Mouse (Mus musculus): ENCODE results near the gene Il11. TPM values are rescaled to one million over a fixed set of nuclear protein-coding genes. Genes with fewer than 3 reads are reported as not detected.
"Not testable (repeated sequence)": the region's sequence is repeated elsewhere in the genome, so short reads cannot be mapped to it uniquely, and the experiment has no call there.

Gene Il11
- polyA plus RNA-seq, 1 experiment from 2014 or later = 0.34 TPM

- H3K4me2 ChIP-seq (replicated peaks) = no peak overlapping the region
- H3K27me3 ChIP-seq = no peaks in the 10 kb centered on the region
- no peaks in the 10 kb centered on the region for H3K9me3 ChIP-seq (replicated peaks)
- H3K36me3 ChIP-seq = peaks cover 32% of the 10 kb centered on the region
- H3K9ac ChIP-seq = no peak overlapping the region
- H3K4me1 ChIP-seq = no peaks in the 10 kb centered on the region
- H3K27ac ChIP-seq = no peak overlapping the region
- ATAC-seq (ENCODE audit: low FRiP score) = no peak
- no peak overlapping the region for H3K4me3 ChIP-seq
Measured at GRCm38 (mm10) chr7:4802247-4802646, 19.6 kb upstream of the Il11 start.

DNA sequence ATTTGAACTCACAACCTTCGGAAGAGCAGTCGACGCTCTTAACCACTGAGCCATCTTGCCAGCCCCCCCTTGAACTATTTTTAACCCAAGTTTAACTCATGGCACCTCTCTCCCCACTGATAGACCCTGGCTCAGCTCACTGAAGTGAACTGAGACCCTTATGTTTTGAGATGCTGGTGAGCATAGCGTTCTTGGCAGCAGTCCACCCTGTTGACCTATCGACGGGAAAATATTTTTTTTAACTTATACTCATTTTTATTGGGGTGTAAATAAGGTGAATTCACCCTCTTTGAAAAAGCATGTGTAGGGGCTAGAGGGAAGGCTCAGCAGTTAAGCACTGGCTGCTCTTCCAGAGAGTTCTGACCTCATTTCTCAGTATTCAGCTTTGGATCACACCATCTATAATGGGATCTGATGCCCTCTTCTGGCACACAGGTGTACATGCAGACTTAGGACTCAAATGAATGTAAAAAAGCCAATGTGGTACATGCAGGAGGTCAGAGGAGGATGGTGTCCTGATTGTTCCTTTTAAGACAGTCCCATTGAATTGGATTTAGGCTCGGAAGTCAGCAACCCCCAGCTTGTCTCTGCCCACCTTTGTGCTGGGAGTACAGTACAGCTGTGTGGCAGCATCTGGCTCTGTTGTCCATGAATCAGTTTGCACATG lies 13.2 kb upstream of the Il11 start:
- no peak overlapping the region for H3K9ac ChIP-seq
- WGBS = 78% methylated on average over 7 of the region's 7 CpGs
- H3K4me2 ChIP-seq (replicated peaks) = no peak overlapping the region
- peaks cover 7% of the 10 kb centered on the region for H3K4me1 ChIP-seq
- H3K36me3 ChIP-seq = peaks cover 41% of the 10 kb centered on the region
- no peak overlapping the region for H3K27ac ChIP-seq
- H3K4me3 ChIP-seq = no peak overlapping the region; the same call in 1 of the 2 replicates
- ATAC-seq (ENCODE audit: low FRiP score) = no peak
- H3K27me3 ChIP-seq = no peaks in the 10 kb centered on the region; the same call in 1 of the 2 replicates
- H3K9me3 ChIP-seq (replicated peaks) = no peaks in the 10 kb centered on the region

GRCm38 (mm10) chr7:4794631-4795168 lies 12.0 kb upstream of the Il11 start:
- ATAC-seq (ENCODE audit: low FRiP score) = no peak
- Histone ChIP-seq H3K36me3 (peaks cover 41% of the 10 kb centered on the region), H3K4me3 (0 out of 2 replicates have a peak overlapping the region, but pooled peaks have one; percentile 84), H3K27ac (no peak overlapping the region), H3K9me3 (replicated peaks) (no peaks in the 10 kb centered on the region), H3K4me2 (replicated peaks) (no peak overlapping the region), H3K27me3 (peaks cover 6% of the 10 kb centered on the region), H3K4me1 (peaks cover 7% of the 10 kb centered on the region), H3K9ac (no peak overlapping the region)
- 92% methylated on average over 3 of the region's 3 CpGs for WGBS

DNA sequence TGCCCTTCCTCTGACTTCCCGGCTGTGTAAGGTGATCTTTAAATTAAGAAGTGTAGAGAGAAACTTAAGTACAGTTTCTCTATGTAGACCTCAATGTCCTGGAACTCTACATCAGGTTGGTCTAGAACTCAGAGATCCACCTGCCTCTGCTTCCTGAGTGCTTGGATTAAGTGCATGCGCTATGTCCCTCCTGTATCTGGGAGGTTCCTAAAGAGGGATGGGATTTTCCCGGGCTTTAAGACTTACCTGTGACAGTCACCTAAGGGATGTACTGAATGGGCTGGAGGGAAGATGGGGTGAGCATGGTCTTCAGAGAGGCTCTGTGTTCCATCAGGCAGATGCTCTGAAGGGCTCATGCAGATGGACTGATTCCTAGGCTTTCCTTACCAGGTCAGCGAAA lies 11.0 kb upstream of the Il11 start:
- H3K4me2 ChIP-seq (replicated peaks) = peak overlapping the region; percentile 88
- no peak for ATAC-seq (ENCODE audit: low FRiP score)
- H3K27me3 ChIP-seq = peaks cover 6% of the 10 kb centered on the region
- no peaks in the 10 kb centered on the region for H3K9me3 ChIP-seq (replicated peaks)
- H3K4me1 ChIP-seq = peaks cover 14% of the 10 kb centered on the region
- WGBS = 52% methylated on average over 4 of the region's 4 CpGs
- peak overlapping the region; percentile 84 for H3K4me3 ChIP-seq
- H3K9ac ChIP-seq = peak overlapping the region; percentile 96
- H3K27ac ChIP-seq = peak overlapping the region; percentile 89; the same call in 1 of the 2 replicates
- peaks cover 41% of the 10 kb centered on the region for H3K36me3 ChIP-seq

- peak overlapping the region; percentile 89 for H3K27ac ChIP-seq
- ATAC-seq (ENCODE audit: low FRiP score) = 0 out of 2 replicates have a peak, but pooled peaks have one; percentile 12
- under 1% methylated on average over 31 of the region's 31 CpGs for WGBS
Measured at GRCm38 (mm10) chr7:4793248-4793647, 10.6 kb upstream of the Il11 start.

DNA sequence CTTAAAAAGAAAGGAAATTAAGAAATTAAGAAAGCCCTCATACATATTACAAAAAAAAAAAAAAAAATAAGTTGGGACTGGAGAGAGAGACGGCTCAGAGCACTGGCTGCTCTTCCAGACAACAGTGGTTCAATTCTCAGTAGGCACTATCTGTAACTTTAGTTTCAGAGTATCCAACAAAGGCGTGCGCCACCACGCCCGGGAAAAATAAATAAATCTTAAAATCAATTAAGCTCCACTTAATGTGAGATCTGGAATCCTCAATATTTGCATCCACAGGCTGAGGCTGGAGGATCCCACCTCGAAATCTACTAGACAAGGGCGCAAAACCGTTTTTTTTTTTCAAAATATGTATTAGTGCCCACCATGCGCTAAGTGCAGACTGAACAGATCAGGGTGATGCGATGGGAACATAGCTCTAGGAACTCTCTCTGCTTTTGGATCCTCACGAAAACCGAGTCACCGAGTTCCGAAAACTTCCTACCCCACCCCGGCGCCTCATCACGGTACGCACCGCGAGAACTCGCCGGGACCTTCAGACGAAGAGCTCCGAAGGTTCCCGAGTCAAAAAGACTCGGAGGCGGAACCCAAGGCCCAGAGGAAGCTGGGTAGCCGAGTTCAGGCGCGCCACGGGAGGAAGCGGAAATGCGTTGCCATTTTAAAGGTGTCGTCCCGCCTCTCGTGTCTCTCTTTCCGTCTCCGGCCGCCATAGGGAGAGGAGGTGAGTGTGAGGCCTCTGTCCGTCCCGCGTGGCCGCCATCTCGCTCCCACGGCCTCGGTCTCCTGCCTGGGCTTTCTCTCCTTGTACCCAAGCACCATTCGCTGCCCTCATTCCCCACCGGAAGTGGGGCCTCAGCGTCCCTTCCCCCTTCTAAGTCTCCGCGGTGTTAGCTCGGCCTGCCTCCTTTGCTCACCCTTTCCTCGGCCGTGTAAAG lies 9.9 kb upstream of the Il11 start, which contains the start of gene Rpl28:
Gene Rpl28 (plus strand): TSS at position 597 of the 935 bp plus-strand sequence.
- Histone ChIP-seq H3K4me3 (peak within 1 kb of the TSS; percentile 84), H3K27ac (peak within 1 kb of the TSS; percentile 89), H3K4me1 (peaks cover 19% of the 10 kb centered on the region), H3K27me3 (peaks cover 14% of the 10 kb centered on the region), H3K4me2 (replicated peaks) (peak within 1 kb of the TSS; percentile 88), H3K9me3 (replicated peaks) (no peaks in the 10 kb centered on the region), H3K36me3 (peaks cover 36% of the 10 kb centered on the region), H3K9ac (peak within 1 kb of the TSS; percentile 96)
- whole genome bisulfite sequencing = 1% methylated on average over 54 of the region's 54 CpGs
- ATAC-seq (ENCODE audit: low FRiP score) = peak; percentile 89

More at GRCm38 (mm10) chr7:4793248-4793647, 10.6 kb upstream of the Il11 start:
- Histone ChIP-seq H3K4me3 (peak overlapping the region; percentile 84), H3K9ac (peak overlapping the region; percentile 96), H3K4me2 (replicated peaks) (peak overlapping the region; percentile 88), H3K36me3 (peaks cover 41% of the 10 kb centered on the region), H3K4me1 (peaks cover 18% of the 10 kb centered on the region)
- H3K9me3 ChIP-seq (replicated peaks); H3K27me3 ChIP-seq: not testable (repeated sequence)

DNA sequence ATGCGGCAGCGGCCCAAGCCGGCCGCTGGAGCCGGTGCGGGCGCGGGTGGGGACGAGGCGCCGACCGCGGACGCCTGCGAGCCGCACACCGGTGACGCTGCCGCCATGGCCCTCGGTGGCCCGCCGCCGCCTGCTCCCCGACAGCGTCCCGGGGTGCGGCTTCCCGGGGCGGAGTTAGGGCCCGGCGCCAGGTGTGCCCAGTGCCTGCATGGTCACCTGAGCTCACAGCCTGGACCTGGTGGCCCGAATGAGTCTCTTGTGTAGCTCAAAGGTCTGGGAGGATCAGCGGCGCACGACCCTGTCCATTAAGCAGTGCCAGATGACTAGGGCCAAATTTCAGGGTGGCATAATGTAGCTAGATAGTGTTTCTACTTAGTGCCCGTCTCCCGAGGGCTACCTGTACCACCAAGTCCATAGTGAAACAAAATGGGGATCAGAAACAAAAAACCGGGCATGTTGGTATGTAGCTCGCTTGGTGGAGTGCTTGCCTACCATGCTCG lies 6.8 kb upstream of the Il11 start, which contains the start of gene Tmem238:
Gene Tmem238 (minus strand): TSS at position 221 of the 500 bp plus-strand sequence.
- peak within 1 kb of the TSS; percentile 88 for H3K4me2 ChIP-seq (replicated peaks)
- peak within 1 kb of the TSS; percentile 78 for H3K9ac ChIP-seq
- peaks cover 19% of the 10 kb centered on the region for H3K27me3 ChIP-seq
- 9% methylated on average over 40 of the region's 40 CpGs for WGBS
- H3K27ac ChIP-seq = peak within 1 kb of the TSS; percentile 62; the same call in 1 of the 2 replicates
- peak within 1 kb of the TSS; percentile 51 for H3K4me3 ChIP-seq
- peaks cover 19% of the 10 kb centered on the region for H3K4me1 ChIP-seq
- peaks cover 8% of the 10 kb centered on the region for H3K36me3 ChIP-seq
- no peaks in the 10 kb centered on the region for H3K9me3 ChIP-seq (replicated peaks)
- ATAC-seq (ENCODE audit: low FRiP score) = no peak

DNA sequence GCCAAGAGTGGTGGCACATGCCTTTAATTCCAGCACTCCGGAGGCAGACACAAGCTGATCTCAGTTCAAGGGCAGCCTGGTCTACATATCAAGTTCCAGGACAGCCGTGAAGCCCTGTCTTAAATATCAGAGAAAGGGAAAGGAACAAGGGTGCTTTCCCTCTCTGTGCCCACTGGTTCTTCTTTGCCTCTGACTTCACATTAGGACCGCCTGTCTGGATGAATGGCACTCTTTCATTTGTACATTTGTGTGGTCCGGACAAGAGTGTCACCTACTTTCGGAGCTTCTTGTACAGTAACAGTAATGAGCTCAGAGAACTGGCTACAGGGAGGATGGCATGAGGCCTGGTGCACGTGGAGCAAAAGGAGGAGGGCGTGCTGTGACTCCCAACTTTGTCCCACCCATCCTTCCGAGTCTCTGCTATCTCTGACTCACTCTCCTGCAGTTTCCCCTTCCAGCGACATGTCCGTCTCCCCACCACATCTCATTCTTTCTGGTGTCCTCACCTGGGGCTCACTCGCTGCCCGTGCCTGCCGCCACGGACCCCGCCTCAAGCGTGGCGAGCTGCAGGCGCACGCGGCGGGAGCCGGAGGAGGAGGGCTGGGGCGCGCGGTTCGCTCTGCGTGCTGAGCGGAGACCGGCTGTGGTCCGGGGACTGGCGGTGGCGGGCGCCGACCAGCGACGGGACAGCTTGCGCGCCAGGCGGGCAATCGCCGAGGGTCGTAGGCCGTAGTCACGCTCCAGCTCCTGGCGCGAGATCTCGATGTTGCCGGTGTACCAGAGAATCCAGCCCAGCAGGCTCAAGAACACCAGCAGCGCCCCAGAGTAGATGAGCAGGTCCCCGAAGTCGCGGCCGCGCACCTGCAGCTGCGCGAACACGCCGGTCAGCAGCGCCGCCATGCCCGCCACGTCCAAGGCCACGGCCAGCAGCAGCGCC lies 6.1 kb upstream of the Il11 start:
- Histone ChIP-seq H3K4me2 (replicated peaks) (peak overlapping the region; percentile 88), H3K27ac (peak overlapping the region; percentile 62; the same call in 1 of the 2 replicates), H3K36me3 (peaks cover under 1% of the 10 kb centered on the region; the same call in 1 of the 2 replicates), H3K4me3 (peak overlapping the region; percentile 51), H3K27me3 (peaks cover 19% of the 10 kb centered on the region), H3K4me1 (peaks cover 14% of the 10 kb centered on the region), H3K9ac (peak overlapping the region; percentile 78), H3K9me3 (replicated peaks) (no peaks in the 10 kb centered on the region)
- 2% methylated on average over 64 of the region's 64 CpGs for WGBS
- ATAC-seq (ENCODE audit: low FRiP score) = peak; percentile 30

DNA sequence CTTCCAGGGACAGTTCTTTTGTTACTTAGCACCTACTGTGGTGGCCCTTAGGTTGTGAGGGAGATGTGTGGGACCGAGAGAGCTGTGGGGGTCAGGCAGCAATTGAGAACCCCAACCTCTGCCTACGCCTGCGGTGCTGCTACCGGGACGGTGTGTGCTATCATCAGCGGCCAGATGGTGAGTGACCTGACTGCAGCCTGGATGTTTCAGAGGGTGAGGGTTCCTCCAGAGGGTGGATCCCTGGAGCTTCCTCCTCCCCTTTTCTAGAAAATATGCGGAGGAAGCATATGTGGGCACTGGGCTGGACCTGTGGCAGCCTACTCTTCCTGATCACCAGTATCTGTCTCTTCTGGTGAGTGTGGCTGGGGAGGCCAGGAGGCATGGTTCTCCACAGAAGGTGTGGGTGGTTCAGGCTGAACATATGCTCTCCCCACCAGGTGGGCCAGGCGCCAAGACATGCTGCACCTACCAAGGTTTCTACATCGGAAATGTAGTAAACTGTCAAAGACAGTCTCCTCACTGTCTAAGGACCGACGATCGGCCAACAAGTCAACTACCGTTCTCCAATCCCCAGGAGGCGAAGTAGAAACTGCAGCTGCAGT lies 1.1 kb upstream of the Il11 start:
- H3K36me3 ChIP-seq = no peaks in the 10 kb centered on the region
- no peak overlapping the region for H3K9ac ChIP-seq
- no peaks in the 10 kb centered on the region for H3K9me3 ChIP-seq (replicated peaks)
- no peak overlapping the region for H3K27ac ChIP-seq
- no peak overlapping the region for H3K4me2 ChIP-seq (replicated peaks)
- WGBS = 79% methylated on average over 14 of the region's 14 CpGs
- no peak for ATAC-seq (ENCODE audit: low FRiP score)
- H3K4me1 ChIP-seq = peaks cover 6% of the 10 kb centered on the region
- H3K27me3 ChIP-seq = peaks cover 52% of the 10 kb centered on the region
- H3K4me3 ChIP-seq = no peak overlapping the region

DNA sequence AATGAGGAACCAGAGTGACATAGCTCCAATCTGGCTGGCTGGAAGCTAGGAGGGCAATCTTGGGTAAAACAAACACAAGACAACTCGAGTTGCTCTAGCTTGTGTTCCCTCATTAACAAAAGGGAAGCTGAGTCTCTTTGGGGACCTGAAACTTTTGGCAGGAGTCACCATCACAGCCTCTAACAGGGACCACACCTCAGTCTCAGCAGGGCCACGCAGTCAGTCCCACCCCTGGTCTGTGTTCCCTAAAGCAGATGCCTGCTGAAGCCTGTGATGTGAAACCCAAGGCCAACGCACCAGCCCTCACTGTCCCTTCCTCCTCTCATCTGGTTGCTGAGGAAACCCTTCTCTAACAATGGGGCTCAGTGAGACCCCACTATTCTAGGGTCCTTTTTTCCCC lies 529 bp downstream of the Il11 start:
- Histone ChIP-seq H3K27me3 (peaks cover 55% of the 10 kb centered on the region), H3K27ac (no peak overlapping the region), H3K4me3 (no peak overlapping the region), H3K4me1 (peaks cover 11% of the 10 kb centered on the region; the same call in 1 of the 2 replicates), H3K4me2 (replicated peaks) (no peak overlapping the region), H3K36me3 (no peaks in the 10 kb centered on the region), H3K9ac (no peak overlapping the region), H3K9me3 (replicated peaks) (no peaks in the 10 kb centered on the region)
- WGBS = 48% methylated on average over 3 of the region's 3 CpGs
- no peak for ATAC-seq (ENCODE audit: low FRiP score)

- no peak overlapping the region for H3K4me3 ChIP-seq
- H3K27me3 ChIP-seq = peaks cover 77% of the 10 kb centered on the region
- H3K27ac ChIP-seq = no peak overlapping the region
- ATAC-seq (ENCODE audit: low FRiP score) = no peak
- H3K4me2 ChIP-seq (replicated peaks) = no peak overlapping the region
- no peaks in the 10 kb centered on the region for H3K36me3 ChIP-seq
- no peak overlapping the region for H3K9ac ChIP-seq
- no peaks in the 10 kb centered on the region for H3K9me3 ChIP-seq (replicated peaks)
- WGBS = 43% methylated on average over 3 of the region's 5 CpGs
- H3K4me1 ChIP-seq = peaks cover 15% of the 10 kb centered on the region
Measured at GRCm38 (mm10) chr7:4779921-4780320, 2.7 kb downstream of the Il11 start.
